Mouse (Mus musculus): ENCODE results near the gene Bsdc1. TPM values are rescaled to one million over a fixed set of nuclear protein-coding genes. Genes with fewer than 3 reads are reported as not detected.

Gene Bsdc1
- polyA plus RNA-seq, 1 experiment: 22.9 TPM

DNA sequence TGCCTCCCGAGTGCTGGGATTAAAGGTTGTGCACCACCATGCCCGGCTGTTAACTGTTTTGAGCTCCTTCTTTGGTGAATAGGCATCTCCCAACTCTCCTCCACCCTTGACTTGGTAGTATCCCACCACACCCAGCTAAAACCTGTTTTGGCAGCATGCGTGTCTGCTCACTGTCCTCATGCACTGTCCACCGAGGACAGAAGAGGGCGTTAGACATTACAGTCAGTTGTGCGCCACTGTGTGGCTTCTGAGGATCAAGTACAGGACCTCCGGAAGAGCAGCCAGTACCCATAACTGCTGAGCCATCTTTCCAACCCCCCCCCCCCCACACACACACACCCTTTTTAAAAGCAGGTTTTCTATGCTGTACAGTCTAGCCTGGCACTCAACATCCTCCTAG is 33.3 kb downstream of the Bsdc1 start:
- no peak for TF ChIP-seq TCF3 (IDR thresholded peaks at IDR 0.05; ENCODE audit: insufficient read length, low read depth)
- no peak for TF ChIP-seq POLR2AphosphoS2 (IDR thresholded peaks at IDR 0.05; ENCODE audit: insufficient read length, low read depth)
- no peak for TF ChIP-seq TCF12 (IDR thresholded peaks at IDR 0.05; ENCODE audit: insufficient read depth, poor library complexity, severe bottlenecking)
- no peak for TF ChIP-seq MAX (IDR thresholded peaks at IDR 0.05; ENCODE audit: low read depth)
- TF ChIP-seq CEBPB (IDR thresholded peaks at IDR 0.05; ENCODE audit: insufficient read depth, poor library complexity, severe bottlenecking): no peak
- no peak for TF ChIP-seq REST (IDR thresholded peaks at IDR 0.05; ENCODE audit: insufficient read depth, insufficient read length)
- TF ChIP-seq POLR2A (IDR thresholded peaks at IDR 0.05; ENCODE audit: insufficient read length, low read depth): no peak
- no peak for TF ChIP-seq SRF (IDR thresholded peaks at IDR 0.05; ENCODE audit: control insufficient read depth, insufficient read length, low read depth)
- TF ChIP-seq E2F4 (IDR thresholded peaks at IDR 0.05; ENCODE audit: insufficient read depth): no peak
- no peak for TF ChIP-seq USF1 (IDR thresholded peaks at IDR 0.05; ENCODE audit: low read depth)
- no peak for TF ChIP-seq MYOG (IDR thresholded peaks at IDR 0.05; ENCODE audit: control insufficient read depth in 1 of 3, insufficient read depth in 1 of 3, insufficient read length in 2 of 3, low read depth in 2 of 3)
- no peak for TF ChIP-seq MYOD1 (IDR thresholded peaks at IDR 0.05; ENCODE audit: control insufficient read depth in 1 of 3, insufficient read length in 2 of 3, low read depth in 2 of 3)
- H3K4me3 ChIP-seq: no peak overlapping the region
- H3ac ChIP-seq (ENCODE audit: control insufficient read depth, insufficient read length): no peak overlapping the region
- H3K4me2 ChIP-seq (ENCODE audit: low read depth): no peak overlapping the region
- no peaks in the 10 kb centered on the region for H3K36me3 ChIP-seq (ENCODE audit: control insufficient read depth, insufficient read depth)
- H3K79me2 ChIP-seq (ENCODE audit: control insufficient read depth, insufficient read depth): no peaks in the 10 kb centered on the region
- H3K27me3 ChIP-seq (ENCODE audit: control insufficient read depth, insufficient read depth, insufficient read length): peaks cover 8% of the 10 kb centered on the region

DNA sequence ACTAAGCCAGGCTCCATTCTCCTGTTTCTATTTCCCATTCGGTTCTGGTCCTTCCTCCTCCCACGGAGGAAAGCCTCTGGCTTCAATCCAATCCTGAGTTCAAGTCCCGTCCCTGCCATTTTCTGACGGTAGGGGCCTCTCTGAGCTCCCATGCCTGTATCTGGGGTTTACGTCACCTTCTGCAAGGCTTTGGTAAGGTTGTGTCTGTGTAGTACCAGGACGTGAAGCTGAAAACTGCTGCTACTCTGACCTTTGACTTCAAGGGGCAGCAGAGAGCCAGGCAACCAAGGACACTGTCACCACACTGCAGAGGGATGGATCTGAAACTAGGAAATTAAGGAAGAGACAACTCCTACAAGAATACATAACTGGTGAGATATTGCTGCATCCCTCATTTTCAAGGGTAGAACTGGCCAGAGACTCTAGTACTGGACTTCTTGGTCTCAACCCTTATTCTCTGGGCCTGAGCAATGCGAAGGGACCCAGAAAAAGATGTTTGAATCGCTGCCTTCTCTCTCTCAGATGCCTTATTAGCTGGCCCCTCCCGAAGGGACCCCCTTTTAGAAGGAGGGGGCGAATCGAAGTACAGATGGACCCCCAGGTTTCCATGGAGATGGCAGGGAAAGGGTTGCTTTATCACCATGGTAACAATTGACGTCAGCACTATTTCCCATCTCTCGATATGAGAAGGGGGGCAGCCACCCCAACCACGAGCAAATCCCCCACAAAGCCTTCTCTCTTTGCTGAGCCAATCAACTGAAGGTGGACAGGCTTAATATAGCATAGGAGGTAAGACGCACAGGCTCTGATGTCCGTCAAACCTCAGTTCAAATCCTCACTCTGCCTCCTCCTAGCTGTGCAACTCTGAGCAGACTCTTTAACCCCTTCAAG is 34.5 kb downstream of the Bsdc1 start:
- TF ChIP-seq CEBPB (IDR thresholded peaks at IDR 0.05; ENCODE audit: insufficient read depth, poor library complexity, severe bottlenecking) (no peak), POLR2AphosphoS2 (IDR thresholded peaks at IDR 0.05; ENCODE audit: insufficient read length, low read depth) (no peak), POLR2A (IDR thresholded peaks at IDR 0.05; ENCODE audit: insufficient read length, low read depth) (no peak), TCF12 (IDR thresholded peaks at IDR 0.05; ENCODE audit: insufficient read depth, poor library complexity, severe bottlenecking) (no peak), MYOD1 (IDR thresholded peaks at IDR 0.05; ENCODE audit: control insufficient read depth in 1 of 3, insufficient read length in 2 of 3, low read depth in 2 of 3) (no peak), REST (IDR thresholded peaks at IDR 0.05; ENCODE audit: insufficient read depth, insufficient read length) (no peak), E2F4 (IDR thresholded peaks at IDR 0.05; ENCODE audit: insufficient read depth) (no peak), USF1 (IDR thresholded peaks at IDR 0.05; ENCODE audit: low read depth) (no peak), MYOG (IDR thresholded peaks at IDR 0.05; ENCODE audit: control insufficient read depth in 1 of 3, insufficient read depth in 1 of 3, insufficient read length in 2 of 3, low read depth in 2 of 3) (no peak), SRF (IDR thresholded peaks at IDR 0.05; ENCODE audit: control insufficient read depth, insufficient read length, low read depth) (no peak), MAX (IDR thresholded peaks at IDR 0.05; ENCODE audit: low read depth) (no peak), TCF3 (IDR thresholded peaks at IDR 0.05; ENCODE audit: insufficient read length, low read depth) (no peak)
- H3ac ChIP-seq (ENCODE audit: control insufficient read depth, insufficient read length): no peak overlapping the region
- no peaks in the 10 kb centered on the region for H3K79me2 ChIP-seq (ENCODE audit: control insufficient read depth, insufficient read depth)
- H3K36me3 ChIP-seq (ENCODE audit: control insufficient read depth, insufficient read depth): no peaks in the 10 kb centered on the region
- H3K27me3 ChIP-seq (ENCODE audit: control insufficient read depth, insufficient read depth, insufficient read length): peaks cover 8% of the 10 kb centered on the region
- no peak overlapping the region for H3K4me2 ChIP-seq (ENCODE audit: low read depth)
- no peak overlapping the region for H3K4me3 ChIP-seq

DNA sequence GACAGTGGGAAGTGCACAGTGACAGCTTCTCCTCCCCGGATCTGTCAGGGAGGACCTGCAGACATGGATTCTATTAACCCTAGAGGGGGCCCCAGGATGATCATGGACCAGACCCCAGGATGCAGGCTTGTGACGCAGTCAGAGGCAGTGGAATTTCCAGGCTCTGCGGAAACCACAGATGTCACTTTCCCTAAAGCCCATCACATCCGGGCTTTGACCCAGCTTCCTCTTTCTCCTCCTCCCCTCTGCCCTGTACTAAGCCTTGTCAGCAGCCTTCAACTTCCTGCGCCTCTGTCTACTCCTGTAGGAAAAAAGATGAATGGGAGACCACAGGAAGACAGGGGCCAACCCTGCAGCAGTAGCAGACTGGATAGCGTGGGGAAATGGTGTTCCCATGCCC is 35.2 kb downstream of the Bsdc1 start:
- peaks cover 2% of the 10 kb centered on the region for H3K27me3 ChIP-seq (ENCODE audit: control insufficient read depth, insufficient read depth, insufficient read length)
- no peak overlapping the region for H3K4me3 ChIP-seq
- H3ac ChIP-seq (ENCODE audit: control insufficient read depth, insufficient read length): no peak overlapping the region
- H3K79me2 ChIP-seq (ENCODE audit: control insufficient read depth, insufficient read depth): no peaks in the 10 kb centered on the region
- no peak for TF ChIP-seq TCF12 (IDR thresholded peaks at IDR 0.05; ENCODE audit: insufficient read depth, poor library complexity, severe bottlenecking)
- no peak for TF ChIP-seq CEBPB (IDR thresholded peaks at IDR 0.05; ENCODE audit: insufficient read depth, poor library complexity, severe bottlenecking)
- TF ChIP-seq POLR2AphosphoS2 (IDR thresholded peaks at IDR 0.05; ENCODE audit: insufficient read length, low read depth): no peak
- no peak for TF ChIP-seq USF1 (IDR thresholded peaks at IDR 0.05; ENCODE audit: low read depth)
- TF ChIP-seq MYOD1 (IDR thresholded peaks at IDR 0.05; ENCODE audit: control insufficient read depth in 1 of 3, insufficient read length in 2 of 3, low read depth in 2 of 3): no peak
- no peak for TF ChIP-seq TCF3 (IDR thresholded peaks at IDR 0.05; ENCODE audit: insufficient read length, low read depth)
- TF ChIP-seq MYOG (IDR thresholded peaks at IDR 0.05; ENCODE audit: control insufficient read depth in 1 of 3, insufficient read depth in 1 of 3, insufficient read length in 2 of 3, low read depth in 2 of 3): no peak
- no peak for TF ChIP-seq MAX (IDR thresholded peaks at IDR 0.05; ENCODE audit: low read depth)
- TF ChIP-seq POLR2A (IDR thresholded peaks at IDR 0.05; ENCODE audit: insufficient read length, low read depth): no peak
- TF ChIP-seq E2F4 (IDR thresholded peaks at IDR 0.05; ENCODE audit: insufficient read depth): no peak
- TF ChIP-seq REST (IDR thresholded peaks at IDR 0.05; ENCODE audit: insufficient read depth, insufficient read length): no peak
- no peak for TF ChIP-seq SRF (IDR thresholded peaks at IDR 0.05; ENCODE audit: control insufficient read depth, insufficient read length, low read depth)
- no peak overlapping the region for H3K4me2 ChIP-seq (ENCODE audit: low read depth)
- H3K36me3 ChIP-seq (ENCODE audit: control insufficient read depth, insufficient read depth): no peaks in the 10 kb centered on the region

DNA sequence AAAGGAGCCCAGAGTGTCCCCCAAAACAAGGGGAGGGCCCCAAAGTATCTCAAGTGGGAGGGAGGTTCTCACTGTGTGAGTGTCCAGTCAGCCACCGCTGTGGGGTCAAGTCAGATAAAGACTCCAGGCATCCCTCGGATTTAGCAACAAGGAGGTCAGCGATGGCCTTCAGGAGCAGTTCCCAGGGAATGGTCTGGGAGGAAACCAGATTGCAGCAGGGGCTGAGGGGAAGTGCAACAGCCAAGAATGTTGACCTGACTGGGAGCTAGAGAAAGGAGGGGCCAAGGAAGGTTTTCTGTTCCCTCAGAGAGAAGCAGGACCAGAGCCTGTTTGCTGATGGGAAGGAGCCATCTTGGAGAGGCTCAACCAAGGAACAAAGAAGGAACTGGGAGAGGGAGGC is 37.6 kb downstream of the Bsdc1 start:
- Histone ChIP-seq H3K79me2 (ENCODE audit: control insufficient read depth, insufficient read depth) (no peaks in the 10 kb centered on the region), H3K36me3 (ENCODE audit: control insufficient read depth, insufficient read depth) (no peaks in the 10 kb centered on the region), H3K4me3 (no peak overlapping the region), H3K27me3 (ENCODE audit: control insufficient read depth, insufficient read depth, insufficient read length) (no peaks in the 10 kb centered on the region), H3ac (ENCODE audit: control insufficient read depth, insufficient read length) (no peak overlapping the region), H3K4me2 (ENCODE audit: low read depth) (no peak overlapping the region)
- TF ChIP-seq SRF (IDR thresholded peaks at IDR 0.05; ENCODE audit: control insufficient read depth, insufficient read length, low read depth) (no peak), E2F4 (IDR thresholded peaks at IDR 0.05; ENCODE audit: insufficient read depth) (no peak), USF1 (IDR thresholded peaks at IDR 0.05; ENCODE audit: low read depth) (no peak), TCF12 (IDR thresholded peaks at IDR 0.05; ENCODE audit: insufficient read depth, poor library complexity, severe bottlenecking) (no peak), CEBPB (IDR thresholded peaks at IDR 0.05; ENCODE audit: insufficient read depth, poor library complexity, severe bottlenecking) (no peak), POLR2A (IDR thresholded peaks at IDR 0.05; ENCODE audit: insufficient read length, low read depth) (no peak), MYOG (IDR thresholded peaks at IDR 0.05; ENCODE audit: control insufficient read depth in 1 of 3, insufficient read depth in 1 of 3, insufficient read length in 2 of 3, low read depth in 2 of 3) (no peak), REST (IDR thresholded peaks at IDR 0.05; ENCODE audit: insufficient read depth, insufficient read length) (no peak), TCF3 (IDR thresholded peaks at IDR 0.05; ENCODE audit: insufficient read length, low read depth) (no peak), MYOD1 (IDR thresholded peaks at IDR 0.05; ENCODE audit: control insufficient read depth in 1 of 3, insufficient read length in 2 of 3, low read depth in 2 of 3) (no peak), POLR2AphosphoS2 (IDR thresholded peaks at IDR 0.05; ENCODE audit: insufficient read length, low read depth) (no peak)
